Mouse (Mus musculus): Measurements from ENCODE around the gene Supt16. TPM values are rescaled to one million over a fixed set of nuclear protein-coding genes. Genes with fewer than 3 reads are reported as not detected.
A peak's percentile ranks its signal among the peaks of the same experiment; 100 is the strongest.

Gene Supt16
- polyA plus RNA-seq, 1 experiment: 44.9 TPM

GRCm38 (mm10) chr14:52146540-52146939 lies 50.7 kb downstream of the Supt16 start:
- peak; percentile 14 for DNase-seq (ENCODE audit: low read depth)

GRCm38 (mm10) chr14:52144165-52144564 lies 53.1 kb downstream of the Supt16 start:
- DNase-seq (ENCODE audit: low read depth): no peak
- TF ChIP-seq POLR2A (IDR thresholded peaks at IDR 0.05; ENCODE audit: borderline replicate concordance, extremely low read depth, insufficient read depth, insufficient read length, poor library complexity, severe bottlenecking): no peak

More at GRCm38 (mm10) chr14:52146540-52146939, 50.7 kb downstream of the Supt16 start:
- peak; percentile 36; the same call in 1 of the 2 replicates for TF ChIP-seq CTCF (IDR thresholded peaks at IDR 0.05; ENCODE audit: borderline replicate concordance, extremely low read depth, insufficient read depth, insufficient read length)
- TF ChIP-seq POLR2A (IDR thresholded peaks at IDR 0.05; ENCODE audit: borderline replicate concordance, extremely low read depth, insufficient read depth, insufficient read length, poor library complexity, severe bottlenecking): no peak

DNA sequence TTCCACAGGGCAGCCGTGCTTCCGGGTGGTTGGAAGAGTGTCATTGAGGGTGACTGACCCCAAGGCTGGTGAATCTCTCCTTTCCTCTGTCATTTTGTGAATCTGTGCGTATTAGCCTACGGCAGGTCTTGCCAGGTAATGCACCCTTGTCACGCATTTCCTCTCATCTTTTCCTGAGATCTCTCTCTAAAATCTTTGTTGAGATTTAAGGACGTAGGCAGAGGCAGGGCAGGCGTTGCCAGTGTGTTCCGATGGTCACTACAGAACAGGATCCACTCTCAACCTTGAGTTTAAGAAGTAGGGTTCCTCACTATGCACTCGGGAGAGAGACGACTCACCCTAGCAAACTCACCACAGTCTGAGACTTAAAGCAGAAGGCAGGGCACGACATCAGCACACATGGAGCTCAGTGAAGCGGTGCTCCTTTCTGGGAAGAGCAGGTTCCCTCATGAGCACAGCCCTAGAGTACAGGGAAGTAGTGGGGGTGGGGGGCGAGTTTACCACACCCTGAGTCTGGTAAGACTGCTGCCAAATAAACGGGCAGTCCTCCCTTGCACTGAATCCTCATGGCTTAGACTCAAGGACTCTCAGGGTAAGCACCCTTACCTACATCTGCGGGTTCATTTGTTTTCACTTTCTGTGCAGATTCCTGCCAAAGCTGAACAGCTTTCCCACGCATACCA lies 55.6 kb downstream of the Supt16 start:
- DNase-seq (ENCODE audit: low read depth): no peak
- TF ChIP-seq CTCF (IDR thresholded peaks at IDR 0.05; ENCODE audit: borderline replicate concordance, extremely low read depth, insufficient read depth, insufficient read length) (no peak), POLR2A (IDR thresholded peaks at IDR 0.05; ENCODE audit: borderline replicate concordance, extremely low read depth, insufficient read depth, insufficient read length, poor library complexity, severe bottlenecking) (no peak)

GRCm38 (mm10) chr14:52140577-52141444 lies 56.4 kb downstream of the Supt16 start:
- no peak for TF ChIP-seq CTCF (IDR thresholded peaks at IDR 0.05; ENCODE audit: borderline replicate concordance, extremely low read depth, insufficient read depth, insufficient read length)
- TF ChIP-seq POLR2A (IDR thresholded peaks at IDR 0.05; ENCODE audit: borderline replicate concordance, extremely low read depth, insufficient read depth, insufficient read length, poor library complexity, severe bottlenecking): no peak
- DNase-seq (ENCODE audit: low read depth): no peak

DNA sequence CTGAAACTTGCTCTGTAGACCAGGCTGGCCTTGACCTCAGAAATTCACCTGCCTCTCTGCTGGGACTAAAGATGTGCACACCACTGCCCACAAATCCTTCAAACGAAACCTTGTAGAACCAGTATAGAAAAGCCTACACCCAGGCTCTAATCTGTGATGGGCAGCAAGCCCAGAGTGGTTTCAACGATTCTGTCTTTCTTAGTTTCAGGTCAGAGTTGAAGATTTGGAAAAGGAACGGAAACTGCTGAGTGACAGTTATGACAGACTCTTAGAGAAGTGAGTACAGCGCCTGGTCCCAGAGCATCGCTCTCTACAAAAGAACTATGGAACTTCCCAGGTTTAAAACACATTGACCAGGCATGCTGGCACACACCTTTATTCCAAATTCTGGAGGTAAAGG lies 63.6 kb downstream of the Supt16 start:
- no peak for DNase-seq (ENCODE audit: low read depth)
- no peak for TF ChIP-seq POLR2A (IDR thresholded peaks at IDR 0.05; ENCODE audit: borderline replicate concordance, extremely low read depth, insufficient read depth, insufficient read length, poor library complexity, severe bottlenecking)

GRCm38 (mm10) chr14:52124636-52125035 lies 72.6 kb downstream of the Supt16 start:
- no peak for DNase-seq (ENCODE audit: low read depth)
- no peak for TF ChIP-seq CTCF (IDR thresholded peaks at IDR 0.05; ENCODE audit: borderline replicate concordance, extremely low read depth, insufficient read depth, insufficient read length)
- no peak for TF ChIP-seq POLR2A (IDR thresholded peaks at IDR 0.05; ENCODE audit: borderline replicate concordance, extremely low read depth, insufficient read depth, insufficient read length, poor library complexity, severe bottlenecking)

- peak; percentile 82 for DNase-seq (ENCODE audit: low read depth)
- TF ChIP-seq CTCF (IDR thresholded peaks at IDR 0.05; ENCODE audit: borderline replicate concordance, extremely low read depth, insufficient read depth, insufficient read length) (peak; percentile 70; the same call in 1 of the 2 replicates), POLR2A (IDR thresholded peaks at IDR 0.05; ENCODE audit: borderline replicate concordance, extremely low read depth, insufficient read depth, insufficient read length, poor library complexity, severe bottlenecking) (no peak)
Measured at GRCm38 (mm10) chr14:52123918-52124317, 73.3 kb downstream of the Supt16 start.

GRCm38 (mm10) chr14:52120169-52120568 lies 77.0 kb downstream of the Supt16 start:
- no peak for TF ChIP-seq POLR2A (IDR thresholded peaks at IDR 0.05; ENCODE audit: borderline replicate concordance, extremely low read depth, insufficient read depth, insufficient read length, poor library complexity, severe bottlenecking)
- TF ChIP-seq CTCF (IDR thresholded peaks at IDR 0.05; ENCODE audit: borderline replicate concordance, extremely low read depth, insufficient read depth, insufficient read length): no peak
- DNase-seq (ENCODE audit: low read depth): no peak

GRCm38 (mm10) chr14:52118823-52119608 lies 78.2 kb downstream of the Supt16 start:
- TF ChIP-seq POLR2A (IDR thresholded peaks at IDR 0.05; ENCODE audit: borderline replicate concordance, extremely low read depth, insufficient read depth, insufficient read length, poor library complexity, severe bottlenecking) (peak; percentile 16; the same call in 1 of the 2 replicates), CTCF (IDR thresholded peaks at IDR 0.05; ENCODE audit: borderline replicate concordance, extremely low read depth, insufficient read depth, insufficient read length) (0 out of 2 replicates have a peak, but pooled peaks have one; percentile 8)

DNA sequence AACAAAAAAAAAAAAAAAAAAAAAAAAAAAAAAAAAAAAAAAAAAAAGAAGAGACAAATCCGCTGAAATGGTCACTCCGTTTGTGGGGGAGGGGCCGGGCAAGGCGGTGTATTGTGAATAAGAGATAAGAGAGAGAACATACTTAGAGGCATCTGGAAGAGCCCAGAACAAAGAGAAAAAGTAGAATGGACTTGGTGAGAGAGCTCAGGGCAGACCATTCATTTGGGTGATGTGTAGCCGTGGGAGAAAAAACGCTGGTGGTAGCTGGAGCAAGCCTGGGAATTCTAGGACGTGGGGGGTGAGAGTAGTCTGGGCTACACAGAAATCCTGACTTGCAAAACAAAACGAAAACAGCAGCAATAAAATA lies 78.8 kb downstream of the Supt16 start:
- no peak for DNase-seq (ENCODE audit: low read depth)
- no peak for TF ChIP-seq POLR2A (IDR thresholded peaks at IDR 0.05; ENCODE audit: borderline replicate concordance, extremely low read depth, insufficient read depth, insufficient read length, poor library complexity, severe bottlenecking)
- no peak for TF ChIP-seq CTCF (IDR thresholded peaks at IDR 0.05; ENCODE audit: borderline replicate concordance, extremely low read depth, insufficient read depth, insufficient read length)

More at GRCm38 (mm10) chr14:52118823-52119608, 78.2 kb downstream of the Supt16 start:
- peak; percentile 82 for DNase-seq (ENCODE audit: low read depth)

- TF ChIP-seq POLR2A (IDR thresholded peaks at IDR 0.05; ENCODE audit: borderline replicate concordance, extremely low read depth, insufficient read depth, insufficient read length, poor library complexity, severe bottlenecking): no peak
- DNase-seq (ENCODE audit: low read depth): no peak
Measured at GRCm38 (mm10) chr14:52117241-52117640, 80.0 kb downstream of the Supt16 start.

All from brain, embryonic 14.5 days (tissue).